Mouse (Mus musculus) ES-Bruce4 (cell line): ENCODE data around the gene 4931428F04Rik. TPM values are rescaled to one million over a fixed set of nuclear protein-coding genes. Genes with fewer than 3 reads are reported as not detected.
A peak's percentile ranks its signal among the peaks of the same experiment; 100 is the strongest.

Experiments used
- H3K27ac ChIP-seq: 2 replicates; pipeline ENCODE4 v1.5.1; 2012; ENCODE audit warnings: low read length, inconsistent platforms; ENCODE audit not compliant: insufficient read depth
- H3K27me3 ChIP-seq: 2 replicates; pipeline ENCODE4 v1.6.1; 2012; ENCODE audit warnings: mild to moderate bottlenecking, low read length, inconsistent platforms; ENCODE audit not compliant: control insufficient read depth, poor library complexity, insufficient read depth, severe bottlenecking
- H3K36me3 ChIP-seq: 2 replicates; pipeline ENCODE4 v1.6.1; 2012; ENCODE audit warnings: inconsistent platforms, mild to moderate bottlenecking, low read length, moderate library complexity; ENCODE audit not compliant: control insufficient read depth, poor library complexity, insufficient read depth, severe bottlenecking
- H3K4me1 ChIP-seq: one replicate; pipeline ENCODE4 v1.8.1; 2011; ENCODE audit warnings: low read length; ENCODE audit not compliant: control insufficient read depth, insufficient read depth
- H3K4me3 ChIP-seq: 2 replicates; pipeline ENCODE4 v1.5.1; 2011; ENCODE audit warnings: low read depth, mild to moderate bottlenecking, low read length
- H3K9ac ChIP-seq: 2 replicates; pipeline ENCODE4 v1.6.1; 2012; ENCODE audit warnings: low read depth, mild to moderate bottlenecking, inconsistent platforms; ENCODE audit not compliant: poor library complexity, severe bottlenecking
- H3K9me3 ChIP-seq: replicated peaks from 2 replicates; pipeline ENCODE4 v1.6.1; 2012; ENCODE audit warnings: mild to moderate bottlenecking, low read length, inconsistent platforms; ENCODE audit not compliant: control insufficient read depth, poor library complexity, insufficient read depth, severe bottlenecking
- CTCF ChIP-seq: IDR thresholded peaks from one replicate; pipeline ENCODE4 v1.8.1; 2011; ENCODE audit warnings: low read depth, low read length
- EP300 ChIP-seq: IDR thresholded peaks from 2 replicates; pipeline ENCODE4 v1.6.1; 2011; ENCODE audit warnings: low read depth, low read length; ENCODE audit not compliant: insufficient read depth
- POLR2A ChIP-seq: IDR thresholded peaks from one replicate; pipeline ENCODE4 v1.8.1; 2011; ENCODE audit warnings: low read length; ENCODE audit not compliant: insufficient read depth
- polyA plus RNA-seq: library from polyadenylated mRNA; stranded (reverse); fragments of >200 nt; gene quantifications from 2 replicates; pipeline ENCODE4 v1.2.4, GENCODE M21; 2011; ENCODE audit warnings: low read depth; ENCODE audit not compliant: missing spikeins, insufficient read depth, insufficient read length

The 4931428F04Rik gene
- polyA plus RNA-seq, 1 experiment = 9.4 TPM

GRCm38 (mm10) chr8:105265128-105265527, 24.5 kb downstream of the 4931428F04Rik start:
- Histone ChIP-seq H3K9ac (peak overlapping the region; percentile 64), H3K27me3 (peaks cover 7% of the 10 kb centered on the region; the same call in 1 of the 2 replicates), H3K36me3 (no peaks in the 10 kb centered on the region), H3K4me3 (peak overlapping the region; percentile 11; the same call in 1 of the 2 replicates), H3K27ac (no peak overlapping the region), H3K9me3 (no peaks in the 10 kb centered on the region), H3K4me1 (no peaks in the 10 kb centered on the region)
- TF ChIP-seq CTCF = no peak
- TF ChIP-seq EP300 = no peak
- TF ChIP-seq POLR2A = no peak

GRCm38 (mm10) chr8:105264024-105264982, 25.4 kb downstream of the 4931428F04Rik start, which contains the start of the genes Tradd and Fbxl8:
Tradd (minus strand) TSS chr8:105264609.
Fbxl8 (plus strand) TSS chr8:105264648.
- no peaks in the 10 kb centered on the region for H3K9me3 ChIP-seq
- H3K36me3 ChIP-seq = no peaks in the 10 kb centered on the region
- no peak within 1 kb of the TSS for H3K27ac ChIP-seq
- H3K9ac ChIP-seq = peak within 1 kb of the TSS; percentile 64
- TF ChIP-seq CTCF (no peak), POLR2A (no peak), EP300 (no peak)
- H3K4me3 ChIP-seq = peak within 1 kb of the TSS; percentile 80
- 0 out of 2 replicates have a peak, but pooled peaks cover 2% of the 10 kb centered on the region for H3K27me3 ChIP-seq
- H3K4me1 ChIP-seq = no peaks in the 10 kb centered on the region

- Histone ChIP-seq H3K4me3 (no peak overlapping the region), H3K9me3 (no peaks in the 10 kb centered on the region), H3K27me3 (0 out of 2 replicates have a peak, but pooled peaks cover 2% of the 10 kb centered on the region), H3K36me3 (no peaks in the 10 kb centered on the region), H3K27ac (no peak overlapping the region), H3K4me1 (no peaks in the 10 kb centered on the region), H3K9ac (peak overlapping the region; percentile 64; the same call in 1 of the 2 replicates)
- TF ChIP-seq EP300 (no peak), POLR2A (no peak), CTCF (no peak)
Measured at GRCm38 (mm10) chr8:105263244-105263912, 26.3 kb downstream of the 4931428F04Rik start.

- Histone ChIP-seq H3K9me3 (no peaks in the 10 kb centered on the region), H3K27ac (no peak overlapping the region), H3K36me3 (no peaks in the 10 kb centered on the region), H3K27me3 (no peaks in the 10 kb centered on the region), H3K4me3 (no peak overlapping the region), H3K4me1 (no peaks in the 10 kb centered on the region), H3K9ac (no peak overlapping the region)
- TF ChIP-seq POLR2A = no peak
- peak; percentile 4 for TF ChIP-seq CTCF
Measured at GRCm38 (mm10) chr8:105261326-105261980, 28.2 kb downstream of the 4931428F04Rik start.

GRCm38 (mm10) chr8:105260371-105261099, 29.1 kb downstream of the 4931428F04Rik start:
- TF ChIP-seq POLR2A (no peak), EP300 (no peak), CTCF (no peak)
- H3K4me3 ChIP-seq = no peak overlapping the region
- H3K27ac ChIP-seq = no peak overlapping the region
- no peaks in the 10 kb centered on the region for H3K4me1 ChIP-seq
- H3K9ac ChIP-seq = no peak overlapping the region
- no peaks in the 10 kb centered on the region for H3K36me3 ChIP-seq
- H3K27me3 ChIP-seq = no peaks in the 10 kb centered on the region
- H3K9me3 ChIP-seq = no peaks in the 10 kb centered on the region
